Mouse (Mus musculus) retina, embryonic 14.5 days (tissue): ENCODE data around the gene Slain1.

ENCODE experiments used
- DNase-seq: peaks from one replicate; pipeline ENCODE4 v3.0.0-alpha.2; 2015; ENCODE audit warnings: low spot score

The Slain1 gene

GRCm38 (mm10) chr14:103649896-103650334 lies at the start of gene Slain1:
Gene Slain1 (plus strand): TSS chr14:103650228.
- DNase-seq = peak; percentile 94

GRCm38 (mm10) chr14:103608063-103608462 lies 42.0 kb upstream of the Slain1 start:
- no peak for DNase-seq

- DNase-seq = no peak
Measured at GRCm38 (mm10) chr14:103613573-103614271, 36.3 kb upstream of the Slain1 start.

- no peak for DNase-seq
Measured at GRCm38 (mm10) chr14:103614272-103614587, 35.8 kb upstream of the Slain1 start.

- DNase-seq = no peak
Measured at GRCm38 (mm10) chr14:103619756-103620155, 30.3 kb upstream of the Slain1 start.

GRCm38 (mm10) chr14:103621207-103621606 lies 28.8 kb upstream of the Slain1 start:
- DNase-seq = no peak

- DNase-seq = no peak
Measured at GRCm38 (mm10) chr14:103626100-103626499, 23.9 kb upstream of the Slain1 start.

- DNase-seq = no peak
Measured at GRCm38 (mm10) chr14:103629639-103630364, 20.2 kb upstream of the Slain1 start.

GRCm38 (mm10) chr14:103630545-103630944 lies 19.5 kb upstream of the Slain1 start:
- peak; percentile 19 for DNase-seq

- DNase-seq = peak; percentile 42
Measured at GRCm38 (mm10) chr14:103643933-103644332, 6.1 kb upstream of the Slain1 start.

- DNase-seq = peak; percentile 28
Measured at GRCm38 (mm10) chr14:103647981-103648380, 2.0 kb upstream of the Slain1 start.

GRCm38 (mm10) chr14:103648623-103649255 lies 1.3 kb upstream of the Slain1 start:
- DNase-seq = peak; percentile 79

GRCm38 (mm10) chr14:103649302-103649701 lies 726 bp upstream of the Slain1 start:
- no peak for DNase-seq

- peak; percentile 75 for DNase-seq
Measured at GRCm38 (mm10) chr14:103650413-103651101, 529 bp downstream of the Slain1 start.

- no peak for DNase-seq
Measured at GRCm38 (mm10) chr14:103651106-103651505, 1.1 kb downstream of the Slain1 start.

GRCm38 (mm10) chr14:103651562-103651961 lies 1.5 kb downstream of the Slain1 start:
- DNase-seq = no peak

- DNase-seq = no peak
Measured at GRCm38 (mm10) chr14:103652524-103652923, 2.5 kb downstream of the Slain1 start.

GRCm38 (mm10) chr14:103653800-103654199 lies 3.8 kb downstream of the Slain1 start:
- no peak for DNase-seq

GRCm38 (mm10) chr14:103655448-103655847 lies 5.4 kb downstream of the Slain1 start:
- no peak for DNase-seq

GRCm38 (mm10) chr14:103657876-103658275 lies 7.8 kb downstream of the Slain1 start:
- DNase-seq = no peak

- DNase-seq = peak; percentile 69
Measured at GRCm38 (mm10) chr14:103663026-103663425, 13.0 kb downstream of the Slain1 start.

GRCm38 (mm10) chr14:103664391-103664790 lies 14.4 kb downstream of the Slain1 start:
- no peak for DNase-seq
